Mouse (Mus musculus): Measurements from ENCODE around the gene Efnb2. TPM values are rescaled to one million over a fixed set of nuclear protein-coding genes. Genes with fewer than 3 reads are reported as not detected.

Gene Efnb2
- total RNA-seq, 1 experiment = 30.6 TPM

- peaks cover 13 to 26% of the 10 kb centered on the region in 2 experiments for H3K4me1 ChIP-seq (ENCODE audit: control insufficient read depth in 2 of 2, insufficient read depth in 2 of 2, low read length in 2 of 2, poor library complexity in 1 of 2)
These were observed 7.7 kb downstream of the Efnb2 start for GRCm38 (mm10) chr8:8653343-8653742.

GRCm38 (mm10) chr8:8652388-8652787 is 8.7 kb downstream of the Efnb2 start:
- Histone ChIP-seq H3K9ac (ENCODE audit: insufficient read depth, low read depth, low read length, poor library complexity, severe bottlenecking) (no peak overlapping the region), H3K27ac (ENCODE audit: insufficient read depth, low read depth, low read length, poor library complexity, severe bottlenecking) (no peak overlapping the region)

More at GRCm38 (mm10) chr8:8653343-8653742, 7.7 kb downstream of the Efnb2 start:
- in situ Hi-C loops (cut with MboI; ENCODE audit: low sequenced_read_pairs in 2 of 2, unreplicated experiment in 2 of 2) = loop anchor here (25.0 kb wide), 2 partner anchors 334 to 416 kb away; no protein-coding TSS in a partner anchor
- Histone ChIP-seq H3K27ac (ENCODE audit: insufficient read depth, low read depth, low read length, poor library complexity, severe bottlenecking) (no peak overlapping the region), H3K36me3 (ENCODE audit: control insufficient read depth, insufficient read depth, low read length, poor library complexity, severe bottlenecking) (peaks cover 5% of the 10 kb centered on the region; the same call in 1 of the 2 replicates), H3K9ac (ENCODE audit: insufficient read depth, low read depth, low read length, poor library complexity, severe bottlenecking) (no peak overlapping the region), H3K9me3 (ENCODE audit: control insufficient read depth, insufficient read depth, low read depth, low read length) (no peaks in the 10 kb centered on the region), H3K4me3 (ENCODE audit: insufficient read depth in 1 of 2, low read depth in 1 of 2, low read length in 2 of 2, poor library complexity in 1 of 2, severe bottlenecking in 1 of 2) (no peak overlapping the region)
- DNase-seq (ENCODE audit: low read depth, low spot score) = no peak
- TF ChIP-seq HCFC1 (IDR thresholded peaks at IDR 0.05; ENCODE audit: borderline replicate concordance, insufficient read depth, low read length) = no peak
- TF ChIP-seq ZC3H11A (IDR thresholded peaks at IDR 0.05; ENCODE audit: borderline replicate concordance, low read depth, low read length) = no peak
- no peak for TF ChIP-seq CHD2 (IDR thresholded peaks at IDR 0.05; ENCODE audit: low read depth, low read length)
- TF ChIP-seq ZNF384 (IDR thresholded peaks at IDR 0.05; ENCODE audit: low read depth, low read length) = no peak
- TF ChIP-seq MAFK (IDR thresholded peaks at IDR 0.05; ENCODE audit: insufficient read depth, low read depth, low read length) = no peak

GRCm38 (mm10) chr8:8649944-8650343 is 11.1 kb downstream of the Efnb2 start:
- no peak overlapping the region for H3K4me3 ChIP-seq (ENCODE audit: insufficient read depth in 1 of 2, low read depth in 1 of 2, low read length in 2 of 2, poor library complexity in 1 of 2, severe bottlenecking in 1 of 2)
- H3K4me1 ChIP-seq (ENCODE audit: control insufficient read depth in 2 of 2, insufficient read depth in 2 of 2, low read length in 2 of 2, poor library complexity in 1 of 2) = peaks cover 7 to 20% of the 10 kb centered on the region in 2 experiments; a peak in 3 of 4 replicates
- no peaks in the 10 kb centered on the region for H3K9me3 ChIP-seq (ENCODE audit: control insufficient read depth, insufficient read depth, low read depth, low read length)
- H3K9ac ChIP-seq (ENCODE audit: insufficient read depth, low read depth, low read length, poor library complexity, severe bottlenecking) = no peak overlapping the region
- H3K27ac ChIP-seq (ENCODE audit: insufficient read depth, low read depth, low read length, poor library complexity, severe bottlenecking) = no peak overlapping the region
- DNase-seq (ENCODE audit: low read depth, low spot score) = no peak
- in situ Hi-C loops (cut with MboI; ENCODE audit: low sequenced_read_pairs in 2 of 2, unreplicated experiment in 2 of 2) = loop anchor here (25.0 kb wide), 2 partner anchors 337 to 413 kb away; no protein-coding TSS in a partner anchor
- TF ChIP-seq HCFC1 (IDR thresholded peaks at IDR 0.05; ENCODE audit: borderline replicate concordance, insufficient read depth, low read length) = no peak
- TF ChIP-seq ZC3H11A (IDR thresholded peaks at IDR 0.05; ENCODE audit: borderline replicate concordance, low read depth, low read length) = no peak
- TF ChIP-seq ZNF384 (IDR thresholded peaks at IDR 0.05; ENCODE audit: low read depth, low read length) = no peak
- no peak for TF ChIP-seq MAFK (IDR thresholded peaks at IDR 0.05; ENCODE audit: insufficient read depth, low read depth, low read length)
- TF ChIP-seq CHD2 (IDR thresholded peaks at IDR 0.05; ENCODE audit: low read depth, low read length) = no peak
- H3K36me3 ChIP-seq (ENCODE audit: control insufficient read depth, insufficient read depth, low read length, poor library complexity, severe bottlenecking) = peaks cover 5% of the 10 kb centered on the region; the same call in 1 of the 2 replicates

More at GRCm38 (mm10) chr8:8652388-8652787, 8.7 kb downstream of the Efnb2 start:
- no peak for DNase-seq (ENCODE audit: low read depth, low spot score)
- Histone ChIP-seq H3K4me1 (ENCODE audit: control insufficient read depth in 2 of 2, insufficient read depth in 2 of 2, low read length in 2 of 2, poor library complexity in 1 of 2) (peaks cover 12 to 28% of the 10 kb centered on the region in 2 experiments), H3K9me3 (ENCODE audit: control insufficient read depth, insufficient read depth, low read depth, low read length) (no peaks in the 10 kb centered on the region), H3K4me3 (ENCODE audit: insufficient read depth in 1 of 2, low read depth in 1 of 2, low read length in 2 of 2, poor library complexity in 1 of 2, severe bottlenecking in 1 of 2) (no peak overlapping the region), H3K36me3 (ENCODE audit: control insufficient read depth, insufficient read depth, low read length, poor library complexity, severe bottlenecking) (peaks cover 5% of the 10 kb centered on the region; the same call in 1 of the 2 replicates)
- no peak for TF ChIP-seq HCFC1 (IDR thresholded peaks at IDR 0.05; ENCODE audit: borderline replicate concordance, insufficient read depth, low read length)
- no peak for TF ChIP-seq CHD2 (IDR thresholded peaks at IDR 0.05; ENCODE audit: low read depth, low read length)
- no peak for TF ChIP-seq ZC3H11A (IDR thresholded peaks at IDR 0.05; ENCODE audit: borderline replicate concordance, low read depth, low read length)
- TF ChIP-seq MAFK (IDR thresholded peaks at IDR 0.05; ENCODE audit: insufficient read depth, low read depth, low read length) = no peak
- TF ChIP-seq ZNF384 (IDR thresholded peaks at IDR 0.05; ENCODE audit: low read depth, low read length) = no peak
- in situ Hi-C loops (cut with MboI; ENCODE audit: low sequenced_read_pairs in 2 of 2, unreplicated experiment in 2 of 2) = loop anchor here (25.0 kb wide), 2 partner anchors 335 to 415 kb away; no protein-coding TSS in a partner anchor

GRCm38 (mm10) chr8:8649536-8649935 is 11.5 kb downstream of the Efnb2 start:
- peaks cover 7 to 20% of the 10 kb centered on the region in 2 experiments; a peak in 3 of 4 replicates for H3K4me1 ChIP-seq (ENCODE audit: control insufficient read depth in 2 of 2, insufficient read depth in 2 of 2, low read length in 2 of 2, poor library complexity in 1 of 2)
- DNase-seq (ENCODE audit: low read depth, low spot score) = no peak
- in situ Hi-C loops (cut with MboI; ENCODE audit: low sequenced_read_pairs in 2 of 2, unreplicated experiment in 2 of 2) = no loop called here
- no peak overlapping the region for H3K27ac ChIP-seq (ENCODE audit: insufficient read depth, low read depth, low read length, poor library complexity, severe bottlenecking)
- no peaks in the 10 kb centered on the region for H3K9me3 ChIP-seq (ENCODE audit: control insufficient read depth, insufficient read depth, low read depth, low read length)
- H3K36me3 ChIP-seq (ENCODE audit: control insufficient read depth, insufficient read depth, low read length, poor library complexity, severe bottlenecking) = peaks cover 5% of the 10 kb centered on the region; the same call in 1 of the 2 replicates
- TF ChIP-seq ZC3H11A (IDR thresholded peaks at IDR 0.05; ENCODE audit: borderline replicate concordance, low read depth, low read length) = no peak
- no peak for TF ChIP-seq CHD2 (IDR thresholded peaks at IDR 0.05; ENCODE audit: low read depth, low read length)
- TF ChIP-seq ZNF384 (IDR thresholded peaks at IDR 0.05; ENCODE audit: low read depth, low read length) = no peak
- TF ChIP-seq HCFC1 (IDR thresholded peaks at IDR 0.05; ENCODE audit: borderline replicate concordance, insufficient read depth, low read length) = no peak
- no peak for TF ChIP-seq MAFK (IDR thresholded peaks at IDR 0.05; ENCODE audit: insufficient read depth, low read depth, low read length)
- H3K9ac ChIP-seq (ENCODE audit: insufficient read depth, low read depth, low read length, poor library complexity, severe bottlenecking) = no peak overlapping the region
- H3K4me3 ChIP-seq (ENCODE audit: insufficient read depth in 1 of 2, low read depth in 1 of 2, low read length in 2 of 2, poor library complexity in 1 of 2, severe bottlenecking in 1 of 2) = no peak overlapping the region
